8 mouse cellular contexts compared by ENCODE assay signal in genomic region chr9:102716481-102717163, GRCm38 (mm10). TPM values are rescaled to one million over a fixed set of nuclear protein-coding genes. Genes with fewer than 3 reads are reported as not detected.
A peak's percentile ranks its signal among the peaks of the same experiment; 100 is the strongest.
DNase-seq lines count a peak whose midpoint lies in the region; ATAC-seq and TF ChIP-seq lines count a peak whose summit lies in the region.

Gene Amotl2 (plus strand): TSS chr9:102716672.

- H3K27ac ChIP-seq in cerebellum, adult 2 months (ENCODE audit: insufficient read depth, low read length), result peak within 1 kb of the TSS; percentile 92; the same call in 1 of the 2 replicates
- no peak within 1 kb of the TSS for H3K27ac ChIP-seq in CH12.LX (ENCODE audit: insufficient read depth, low read depth)
- peak within 1 kb of the TSS; percentile 98 for H3K27ac ChIP-seq in forebrain, embryonic 12.5 days
- H3K27ac ChIP-seq in limb, embryonic 15.5 days, result peak within 1 kb of the TSS; percentile 99

- no peak for ATAC-seq in forebrain, embryonic 12.5 days (ENCODE audit: low FRiP score)
- no peak for ATAC-seq in limb, embryonic 15.5 days (ENCODE audit: insufficient number of reproducible peaks, low FRiP score, low TSS enrichment, low read depth)
- ATAC-seq in cerebellum, adult (ENCODE audit: insufficient number of reproducible peaks, low FRiP score, low TSS enrichment), result no peak

- peak within 1 kb of the TSS; percentile 13; the same call in 1 of the 2 replicates for H3K4me2 ChIP-seq in CH12.LX (ENCODE audit: insufficient read depth, low read depth, poor library complexity, severe bottlenecking)
- peak within 1 kb of the TSS; percentile 90 for H3K4me2 ChIP-seq in forebrain, embryonic 12.5 days
- H3K4me2 ChIP-seq in limb, embryonic 15.5 days, result peak within 1 kb of the TSS; percentile 81

- no peak within 1 kb of the TSS; the same call in 1 of the 2 replicates for H3K9ac ChIP-seq in CH12.LX (ENCODE audit: insufficient read depth, low read depth)
- H3K9ac ChIP-seq in forebrain, embryonic 12.5 days, result peak within 1 kb of the TSS; percentile 94
- H3K9ac ChIP-seq in limb, embryonic 15.5 days, result peak within 1 kb of the TSS; percentile 94

- 43% methylated on average over 22 of the region's 22 CpGs for WGBS in cerebellum, adult 2 months
- 4% methylated on average over 22 of the region's 22 CpGs for WGBS in forebrain, embryonic 12.5 days
- 5% methylated on average over 22 of the region's 22 CpGs for WGBS in limb, embryonic 15.5 days

- no peak for TF ChIP-seq EP300 in CH12.LX (IDR thresholded peaks at IDR 0.05; ENCODE audit: low read length)

- peak within 1 kb of the TSS; percentile 89 for H3K4me3 ChIP-seq in cerebellum, adult 2 months (replicated peaks; ENCODE audit: insufficient read depth, low read depth, low read length)
- H3K4me3 ChIP-seq in CH12.LX (replicated peaks in 1 of 3; ENCODE audit: low read depth in 2 of 3, low read length in 2 of 3, poor library complexity in 1 of 3), result peak within 1 kb of the TSS in 1 of 3 experiments; percentile 41
- peak within 1 kb of the TSS; percentile 85 for H3K4me3 ChIP-seq in forebrain, embryonic 12.5 days (replicated peaks)
- peak within 1 kb of the TSS; percentile 66 for H3K4me3 ChIP-seq in limb, embryonic 15.5 days

- no peak for TF ChIP-seq POLR2A in cerebellum, adult 2 months (IDR thresholded peaks at IDR 0.05; ENCODE audit: borderline replicate concordance, insufficient read depth, low read length)
- no peak for TF ChIP-seq POLR2A in CH12.LX (IDR thresholded peaks at IDR 0.05; ENCODE audit: low read depth, low read length)

- H3K9me3 ChIP-seq in CH12.LX (replicated peaks; ENCODE audit: low read length), result peaks cover 14% of the 10 kb centered on the region
- no peaks in the 10 kb centered on the region for H3K9me3 ChIP-seq in forebrain, embryonic 12.5 days
- no peaks in the 10 kb centered on the region for H3K9me3 ChIP-seq in limb, embryonic 15.5 days

- no peak for TF ChIP-seq CTCF in cerebellum, adult 2 months (IDR thresholded peaks at IDR 0.05; ENCODE audit: borderline replicate concordance, insufficient read depth, low read depth, low read length)
- no peak for TF ChIP-seq CTCF in CH12.LX (conservative IDR thresholded peaks at IDR 0.05 in 1 of 2, IDR thresholded peaks at IDR 0.05 in 1 of 2; ENCODE audit: low read depth in 2 of 2, low read length in 2 of 2)

- dilution Hi-C loops in CH12.LX (cut with MboI; ENCODE audit: extremely low pct_ligation_motif_present, extremely low pct_unique_long_range_greater_than_20kb, low sequenced_read_pairs), result no loop called here

- peaks cover 16% of the 10 kb centered on the region for H3K4me1 ChIP-seq in cerebellum, adult 2 months (ENCODE audit: control insufficient read depth, insufficient read depth, low read length)
- peaks cover 0 to 4% of the 10 kb centered on the region in 2 experiments; a peak in 1 of 4 replicates for H3K4me1 ChIP-seq in CH12.LX (ENCODE audit: control insufficient read depth in 1 of 2, insufficient read depth in 2 of 2)
- H3K4me1 ChIP-seq in forebrain, embryonic 12.5 days, result peaks cover 52% of the 10 kb centered on the region
- H3K4me1 ChIP-seq in limb, embryonic 15.5 days, result peaks cover 59% of the 10 kb centered on the region

- H3K79me2 ChIP-seq in CH12.LX (replicated peaks; ENCODE audit: control insufficient read depth, extremely low read depth, insufficient read depth, poor library complexity, severe bottlenecking), result no peaks in the 10 kb centered on the region

- TF ChIP-seq RAD21 in CH12.LX (IDR thresholded peaks at IDR 0.05; ENCODE audit: low read depth, low read length), result no peak

- H3K36me3 ChIP-seq in CH12.LX (replicated peaks in 1 of 2; ENCODE audit: control insufficient read depth in 1 of 2, insufficient read depth in 1 of 2, low read length in 1 of 2), result no peaks in the 10 kb centered on the region
- peaks cover 19% of the 10 kb centered on the region for H3K36me3 ChIP-seq in forebrain, embryonic 12.5 days (replicated peaks)
- peaks cover 15% of the 10 kb centered on the region for H3K36me3 ChIP-seq in limb, embryonic 15.5 days

- in situ Hi-C loops in CH12.LX (cut with MboI; ENCODE audit: low pct_ligation_motif_present, low pct_unique_long_range_greater_than_20kb, low sequenced_read_pairs), result loop anchor here (10.0 kb wide), 1 partner anchor 158 kb away; no protein-coding TSS in a partner anchor

- H3K27me3 ChIP-seq in cerebellum, adult 2 months (ENCODE audit: control insufficient read depth, insufficient read depth, low read length), result no peaks in the 10 kb centered on the region
- peaks cover 43% of the 10 kb centered on the region for H3K27me3 ChIP-seq in CH12.LX (replicated peaks)
- H3K27me3 ChIP-seq in forebrain, embryonic 12.5 days, result peaks cover 3% of the 10 kb centered on the region
- no peaks in the 10 kb centered on the region for H3K27me3 ChIP-seq in limb, embryonic 15.5 days

- DNase-seq in cerebellum, adult 2 months, result no peak
- no peak for DNase-seq in cerebellum, adult 11-12 months
- no peak for DNase-seq in CH12.LX (ENCODE audit: extremely low read depth)
- DNase-seq in heart, postnatal 4 days, result no peak
- no peak for DNase-seq in right cerebral cortex, adult 18-20 months

TF ChIP-seq in CH12.LX, 34 proteins besides CTCF, POLR2A, EP300 and RAD21:
- TF ChIP-seq KAT2A (IDR thresholded peaks at IDR 0.05; ENCODE audit: insufficient replicate concordance, low read length) (no peak), MXI1 (IDR thresholded peaks at IDR 0.05; ENCODE audit: low read depth, low read length) (no peak), RCOR1 (conservative IDR thresholded peaks at IDR 0.05; ENCODE audit: low read depth, low read length) (no peak), MYC (IDR thresholded peaks at IDR 0.05; ENCODE audit: low read depth, low read length) (no peak), MAZ (IDR thresholded peaks at IDR 0.05; ENCODE audit: low read depth, low read length) (no peak), CHD2 (IDR thresholded peaks at IDR 0.05; ENCODE audit: low read length) (no peak), ETS1 (conservative IDR thresholded peaks at IDR 0.05; ENCODE audit: low read depth, low read length) (no peak), SIN3A (IDR thresholded peaks at IDR 0.05; ENCODE audit: low read length) (no peak), POLR2AphosphoS2 (IDR thresholded peaks at IDR 0.05; ENCODE audit: low read depth, low read length) (no peak), ZKSCAN1 (IDR thresholded peaks at IDR 0.05; ENCODE audit: borderline replicate concordance, low read depth, low read length) (no peak), MAX (IDR thresholded peaks at IDR 0.05; ENCODE audit: low read length) (no peak), PAX5 (IDR thresholded peaks at IDR 0.05; ENCODE audit: low read length) (no peak), SMC3 (IDR thresholded peaks at IDR 0.05; ENCODE audit: low read depth, low read length) (no peak), UBTF (IDR thresholded peaks at IDR 0.05; ENCODE audit: low read depth, low read length) (no peak), IRF4 (IDR thresholded peaks at IDR 0.05; ENCODE audit: low read depth, low read length) (no peak), JUND (conservative IDR thresholded peaks at IDR 0.05; ENCODE audit: low read depth, low read length) (no peak), GABPA (IDR thresholded peaks at IDR 0.05; ENCODE audit: insufficient replicate concordance, low read depth, low read length) (no peak), ELF1 (IDR thresholded peaks at IDR 0.05; ENCODE audit: low read depth, low read length) (no peak), USF2 (conservative IDR thresholded peaks at IDR 0.05; ENCODE audit: low read depth, low read length) (no peak)

RNA-seq across cellular contexts. Expression of gene Amotl2, which starts in this region (rescaled TPM):
- polyA plus RNA-seq in cerebellum, adult 2 months (2012; rRNA removed), result 23.1 and 24.4 TPM in 2 replicates
- total RNA-seq in CH12.LX (2012; rRNA removed) (0.08 TPM in 1 of 2 replicates, not detected in the other), CH12.LX (2014; rRNA removed) (not detected in 2 replicates)
- not detected in 2 replicates for polyA plus RNA-seq in CH12.LX (2012; ENCODE audit: insufficient read length, low read depth)
- polyA plus RNA-seq in forebrain, embryonic 12.5 days (2016; fragmentation: Nextera tagmentation; extraction: Ambion mirVana), result 82.4 TPM in 2 replicates
- 10 to 100 TPM; 90.0 to 91.6 TPM for total RNA-seq in heart, postnatal 4 days (2021)
- 60.7 and 61.5 TPM in 2 replicates for polyA plus RNA-seq in limb, embryonic 15.5 days (2015; fragmentation: Nextera tagmentation; extraction: Ambion mirVana)

Comparison
In these comparisons a context has a peak if more than half of its experiments do, and no peak if none do; other contexts are left out.
1. RNA of gene Amotl2 (total RNA-seq): 90.0 to 91.6 TPM in heart, postnatal 4 days; 0.08 TPM in CH12.LX; every median in the first group is over 10 times any median in the second.
2. RNA of gene Amotl2 (polyA plus RNA-seq): 82.4 TPM in forebrain, embryonic 12.5 days, 60.7 to 61.5 TPM in limb, embryonic 15.5 days and 23.1 to 24.4 TPM in cerebellum, adult 2 months; not detected in CH12.LX; every median in the first group is over 10 times any median in the second.
3. H3K4me2 ChIP-seq: peak in every context shown above with its lines; median percentile 90 in forebrain, embryonic 12.5 days; 81 in limb, embryonic 15.5 days; 13 in CH12.LX.